Mouse (Mus musculus) MN1 (cell line): ENCODE measurements around the gene Nova2.

Source experiments
- DNase-seq: peaks from one replicate; pipeline ENCODE4 v3.0.0-alpha.2; 2016; ENCODE audit warnings: low spot score

Gene Nova2

DNA sequence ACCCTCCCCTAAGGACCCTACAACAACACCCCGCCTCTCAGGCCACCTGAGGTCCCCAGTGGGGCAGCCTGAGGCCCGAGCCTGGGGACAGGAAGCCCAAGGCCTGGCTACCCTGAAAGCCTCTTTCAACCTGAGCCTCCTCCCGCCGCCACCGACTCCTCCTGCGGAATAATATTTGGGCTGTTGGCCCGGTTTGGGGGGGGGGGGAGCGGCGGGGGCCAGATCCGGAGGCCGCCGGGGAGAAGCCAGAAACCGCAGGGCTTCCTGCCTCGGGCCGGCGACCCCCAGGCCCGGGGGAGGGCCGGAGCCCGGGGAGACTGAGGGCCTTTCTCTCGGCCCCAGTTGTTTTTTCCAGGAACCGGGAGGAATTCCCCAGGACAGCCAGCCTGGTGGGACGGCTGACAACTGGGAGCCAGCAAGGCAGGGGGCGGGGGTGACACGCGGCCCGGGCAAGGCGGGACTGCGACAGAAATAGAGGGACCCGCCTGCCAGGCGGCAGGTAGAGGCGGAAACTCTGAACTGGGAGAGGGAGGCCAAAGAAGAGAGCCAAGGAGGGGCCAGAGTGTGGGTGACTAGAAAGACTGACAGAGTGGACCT, 86.4 kb downstream of the Nova2 start:
- peak; percentile 45 for DNase-seq

DNA sequence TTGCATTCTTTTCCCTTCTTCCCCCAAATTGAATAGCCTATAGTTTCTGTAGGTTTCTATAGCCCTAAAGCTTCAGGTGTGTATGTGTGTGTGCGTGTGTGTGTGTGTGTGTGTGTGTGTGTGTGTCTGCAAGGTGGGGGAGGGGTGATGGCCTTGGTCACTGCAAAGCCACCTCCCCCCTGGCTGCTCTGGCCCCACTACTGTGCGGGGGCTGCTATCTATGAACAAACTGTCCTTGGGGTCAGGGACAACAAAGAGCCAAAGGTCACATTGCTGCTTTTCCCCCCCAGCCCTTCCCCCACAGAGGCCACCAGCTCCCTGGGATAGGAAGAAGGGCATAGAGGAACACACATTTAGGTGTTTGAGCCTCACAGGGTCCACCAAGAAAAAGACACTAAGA, 87.2 kb downstream of the Nova2 start:
- DNase-seq: no peak

GRCm38 (mm10) chr7:19014452-19014851, 88.8 kb downstream of the Nova2 start:
- DNase-seq: no peak
